Mouse (Mus musculus) hindbrain, embryonic 14.5 days (tissue): Measurements from ENCODE around the gene Olfr346. TPM values are rescaled to one million over a fixed set of nuclear protein-coding genes. Genes with fewer than 3 reads are reported as not detected.

Experiments
- ATAC-seq: fragments of 200-750 bp; cut with Nextera tagmentation; 2 replicates; pipeline ENCODE4 v1.8.0; 2017; ENCODE audit warnings: moderate number of reproducible peaks, mild to moderate bottlenecking, moderate TSS enrichment, moderate library complexity; ENCODE audit not compliant: low FRiP score
- DNase-seq: peaks from one replicate; pipeline ENCODE4 v3.0.0-alpha.2; 2015; ENCODE audit warnings: low spot score
- H3K27ac ChIP-seq: fragments of 300-500 bp; sonication (generic); 2 replicates; pipeline ENCODE4 v1.5.1; 2014; ENCODE audit warnings: mild to moderate bottlenecking, moderate library complexity
- H3K27me3 ChIP-seq: fragments of 300-500 bp; sonication (generic); 2 replicates; pipeline ENCODE4 v1.6.1; 2014; ENCODE audit warnings: mild to moderate bottlenecking, low read length, mixed read lengths; ENCODE audit not compliant: control insufficient read depth, insufficient read depth
- H3K36me3 ChIP-seq: fragments of 300-500 bp; sonication (generic); replicated peaks from 2 replicates; pipeline ENCODE4 v1.6.1; 2014; ENCODE audit not compliant: control insufficient read depth, insufficient read depth
- H3K4me1 ChIP-seq: fragments of 300-500 bp; sonication (generic); replicated peaks from 2 replicates; pipeline ENCODE4 v1.6.1; 2014; ENCODE audit warnings: antibody characterized with exemption, low read length, mixed read lengths; ENCODE audit not compliant: control insufficient read depth, insufficient read depth
- H3K4me2 ChIP-seq: fragments of 300-500 bp; sonication (generic); replicated peaks from 2 replicates; pipeline ENCODE4 v1.6.1; 2014; ENCODE audit warnings: mild to moderate bottlenecking, moderate library complexity
- H3K4me3 ChIP-seq: fragments of 300-500 bp; sonication (generic); replicated peaks from 2 replicates; pipeline ENCODE4 v1.5.1; 2014; ENCODE audit warnings: mild to moderate bottlenecking, low read length
- H3K9ac ChIP-seq: fragments of 300-500 bp; sonication (generic); 2 replicates; pipeline ENCODE4 v1.6.1; 2014
- H3K9me3 ChIP-seq: fragments of 300-500 bp; sonication (generic); 2 replicates; pipeline ENCODE4 v1.6.1; 2016; ENCODE audit warnings: low read length; ENCODE audit not compliant: control insufficient read depth
- WGBS: fragments of 180-500 bp; shearing (Covaris S2); extraction: QIAGEN DNeasy Blood & Tissue Kit; methylation state at CpG from one replicate; pipeline ENCODE4 v1.1.7; 2014; 5-methylcytosine and 5-hydroxymethylcytosine counted together
- polyA plus RNA-seq: library from polyadenylated mRNA; unstranded; fragments of >200 nt; fragmentation: Nextera tagmentation; extraction: Ambion mirVana; gene quantifications from 2 replicates; pipeline ENCODE4 v1.2.1, GENCODE M21; 2014

Olfr346 gene
- polyA plus RNA-seq = not detected in 2 replicates

DNA sequence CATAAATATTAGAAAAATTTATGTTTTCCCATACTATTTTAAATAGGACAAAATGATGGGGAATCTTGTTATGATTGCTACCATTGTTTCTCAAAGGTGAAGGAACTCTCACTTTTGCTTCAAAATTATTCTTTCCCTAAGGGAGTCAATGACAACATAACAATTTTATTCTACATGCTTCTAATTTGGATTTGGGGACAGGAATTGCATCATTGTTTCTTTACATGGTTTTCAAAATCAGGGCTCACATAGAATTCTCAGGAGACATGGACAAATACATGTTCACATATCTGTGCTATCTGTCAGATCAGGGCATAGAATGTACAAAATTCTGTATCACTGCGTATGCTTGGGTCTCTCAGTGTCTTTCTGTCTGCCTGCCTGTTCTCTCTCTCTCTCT is at the start of gene Olfr346:
Gene Olfr346 (plus strand): TSS at position 301 of the 400 bp plus-strand sequence.
- no peak within 1 kb of the TSS for H3K4me3 ChIP-seq
- ATAC-seq (no peak), DNase-seq (no peak)
- H3K9me3 ChIP-seq = 0 out of 2 replicates have a peak, but pooled peaks cover 11% of the 10 kb centered on the region
- H3K4me1 ChIP-seq = no peaks in the 10 kb centered on the region
- no peak within 1 kb of the TSS for H3K9ac ChIP-seq
- H3K36me3 ChIP-seq = no peaks in the 10 kb centered on the region
- H3K4me2 ChIP-seq = no peak within 1 kb of the TSS
- no peak within 1 kb of the TSS for H3K27ac ChIP-seq
- H3K27me3 ChIP-seq = no peaks in the 10 kb centered on the region
- WGBS = 93% methylated on average over 1 of the region's 1 CpGs

- no peaks in the 10 kb centered on the region for H3K36me3 ChIP-seq
- H3K9me3 ChIP-seq = peaks cover 22% of the 10 kb centered on the region
- H3K4me2 ChIP-seq = no peak within 1 kb of the TSS
- H3K9ac ChIP-seq = no peak within 1 kb of the TSS
- H3K4me1 ChIP-seq = no peaks in the 10 kb centered on the region
- H3K4me3 ChIP-seq = no peak within 1 kb of the TSS
- no peaks in the 10 kb centered on the region for H3K27me3 ChIP-seq
- no peak within 1 kb of the TSS for H3K27ac ChIP-seq
- no peak for ATAC-seq
- no peak for DNase-seq
- WGBS = 81% methylated on average over 1 of the region's 1 CpGs
These were observed 45.8 kb upstream of the Olfr346 start, which contains the start of gene Olfr345 for GRCm38 (mm10) chr2:36639741-36640140. Olfr345 (plus strand) TSS chr2:36640041.

DNA sequence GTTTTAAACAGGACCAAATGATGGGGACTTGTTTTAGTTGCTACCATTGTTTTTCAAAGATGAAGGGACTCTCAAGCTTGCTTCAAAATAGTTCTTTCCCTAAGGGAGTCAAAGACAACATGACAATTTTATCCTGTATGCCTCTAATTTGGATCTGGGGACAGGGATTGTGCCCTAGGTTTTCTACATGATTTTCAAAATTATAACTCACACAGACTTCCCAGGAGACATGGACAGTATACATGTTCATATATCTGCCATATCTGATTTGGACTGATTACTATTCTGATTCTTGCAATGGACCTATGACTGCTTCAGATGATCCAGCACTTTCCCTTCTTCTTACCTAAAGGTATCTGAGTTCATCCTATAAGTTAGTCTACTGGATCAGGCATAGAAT is 46.0 kb downstream of the Olfr346 start, which contains the start of gene Olfr347:
Gene Olfr347 (plus strand): TSS at position 301 of the 400 bp plus-strand sequence.
- H3K4me3 ChIP-seq = no peak within 1 kb of the TSS
- DNase-seq = no peak
- H3K4me2 ChIP-seq = no peak within 1 kb of the TSS
- peaks cover 18% of the 10 kb centered on the region for H3K9me3 ChIP-seq
- no peaks in the 10 kb centered on the region for H3K27me3 ChIP-seq
- H3K36me3 ChIP-seq = no peaks in the 10 kb centered on the region
- no peaks in the 10 kb centered on the region for H3K4me1 ChIP-seq
- H3K9ac ChIP-seq = no peak within 1 kb of the TSS
- no peak within 1 kb of the TSS for H3K27ac ChIP-seq
- no peak for ATAC-seq

DNA sequence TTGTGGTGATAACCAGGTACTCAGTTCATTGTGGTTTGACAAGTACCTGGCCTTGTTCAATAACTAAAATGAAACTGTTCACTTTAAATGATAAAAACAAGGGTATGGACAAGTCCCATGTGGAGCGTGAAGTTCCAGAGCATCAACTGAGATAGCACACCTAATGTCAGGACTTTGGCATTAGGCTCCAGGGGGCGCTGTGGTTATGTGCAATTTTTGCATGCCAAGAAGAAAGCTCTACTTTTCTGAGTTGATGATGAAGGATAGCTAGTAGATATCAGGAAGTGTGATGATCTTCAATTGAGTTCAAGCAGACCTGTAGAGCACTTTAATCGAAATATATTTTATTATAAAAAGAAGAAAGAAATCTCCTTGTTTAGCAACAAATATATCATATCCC is 50.6 kb downstream of the Olfr346 start:
- no peak for ATAC-seq
- WGBS = 62% methylated on average over 3 of the region's 3 CpGs
- Histone ChIP-seq H3K4me3 (no peak overlapping the region), H3K4me2 (no peak overlapping the region), H3K9ac (no peak overlapping the region), H3K27ac (no peak overlapping the region), H3K4me1 (no peaks in the 10 kb centered on the region), H3K9me3 (peaks cover 21% of the 10 kb centered on the region), H3K36me3 (no peaks in the 10 kb centered on the region), H3K27me3 (no peaks in the 10 kb centered on the region)
- no peak for DNase-seq

Other genes starting within 250 kb of the Olfr346 start
- gene Olfr340, start 233.2 kb upstream of the Olfr346 start, polyA plus RNA-seq = not detected in 2 replicates
- not detected in 2 replicates for gene Olfr341, start 203.3 kb upstream of the Olfr346 start, polyA plus RNA-seq
- gene Olfr342, start 160.8 kb upstream of the Olfr346 start, polyA plus RNA-seq = not detected in 2 replicates
- not detected in 2 replicates for gene Olfr344, start 119.1 kb upstream of the Olfr346 start, polyA plus RNA-seq
- not detected in 2 replicates for gene Olfr345, start 45.7 kb upstream of the Olfr346 start, polyA plus RNA-seq
- not detected in 2 replicates for gene Olfr347, start 46.1 kb downstream of the Olfr346 start, polyA plus RNA-seq
- not detected in 2 replicates for gene Olfr348, start 98.5 kb downstream of the Olfr346 start, polyA plus RNA-seq
- not detected in 2 replicates for gene Olfr50, start 104.8 kb downstream of the Olfr346 start, polyA plus RNA-seq
- not detected in 2 replicates for gene Olfr3, start 131.2 kb downstream of the Olfr346 start, polyA plus RNA-seq
- gene Olfr350, start 160.5 kb downstream of the Olfr346 start, polyA plus RNA-seq = not detected in 2 replicates
- gene Olfr351, start 176.9 kb downstream of the Olfr346 start, polyA plus RNA-seq = not detected in 2 replicates
- gene Olfr352, start 182.7 kb downstream of the Olfr346 start, polyA plus RNA-seq = not detected in 2 replicates
- not detected in 2 replicates for gene Olfr353, start 207.1 kb downstream of the Olfr346 start, polyA plus RNA-seq
- not detected in 2 replicates for gene Olfr354, start 219.9 kb downstream of the Olfr346 start, polyA plus RNA-seq
- not detected in 2 replicates for gene Olfr355, start 243.1 kb downstream of the Olfr346 start, polyA plus RNA-seq